Mouse (Mus musculus): ENCODE measurements around the gene Gm7029.
"Not testable (repeated sequence)": the region's sequence is repeated elsewhere in the genome, so short reads cannot be mapped to it uniquely, and the experiment has no call there.

Gene Gm7029

DNA sequence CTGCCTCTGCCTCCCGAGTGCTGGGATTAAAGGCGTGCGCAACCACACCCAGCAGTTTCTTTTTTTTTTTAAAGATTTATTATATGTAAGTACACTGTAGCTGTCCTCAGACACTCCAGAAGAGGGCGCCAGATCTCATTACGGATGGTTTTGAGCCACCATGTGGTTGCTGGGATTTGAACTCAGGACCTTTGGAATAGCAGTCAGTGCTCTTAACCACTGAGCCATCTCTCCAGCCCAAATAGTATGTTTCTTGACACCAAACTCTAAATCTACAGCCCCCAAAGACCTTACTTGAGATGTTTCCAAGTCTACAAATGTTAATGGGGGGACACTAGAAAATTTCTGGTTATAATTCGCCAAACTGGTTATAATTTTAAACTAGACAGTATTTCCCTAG, 18.3 kb downstream of the Gm7029 start:
- DNase-seq (ENCODE audit: low spot score): not testable (repeated sequence)

DNA sequence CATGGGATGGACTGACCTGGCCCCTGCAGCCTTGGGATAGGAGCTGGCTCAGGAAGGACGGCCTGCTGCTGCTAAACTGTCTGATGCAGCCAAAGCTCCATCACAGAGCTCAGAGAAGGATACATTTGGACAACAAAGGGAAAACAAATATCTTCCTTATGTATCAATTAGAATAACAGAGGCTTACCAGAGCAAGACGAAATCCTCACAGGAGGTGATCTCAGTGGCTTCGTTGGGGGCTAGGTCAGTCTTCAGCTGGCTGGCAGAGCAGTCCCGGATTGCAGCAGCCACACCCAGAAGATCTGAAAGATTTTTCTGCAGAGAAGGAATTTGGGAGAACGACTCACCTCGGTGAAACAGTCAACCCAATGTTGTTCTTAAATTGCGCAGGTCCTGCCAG, 18.8 kb downstream of the Gm7029 start:
- no peak for DNase-seq (ENCODE audit: low spot score)

DNA sequence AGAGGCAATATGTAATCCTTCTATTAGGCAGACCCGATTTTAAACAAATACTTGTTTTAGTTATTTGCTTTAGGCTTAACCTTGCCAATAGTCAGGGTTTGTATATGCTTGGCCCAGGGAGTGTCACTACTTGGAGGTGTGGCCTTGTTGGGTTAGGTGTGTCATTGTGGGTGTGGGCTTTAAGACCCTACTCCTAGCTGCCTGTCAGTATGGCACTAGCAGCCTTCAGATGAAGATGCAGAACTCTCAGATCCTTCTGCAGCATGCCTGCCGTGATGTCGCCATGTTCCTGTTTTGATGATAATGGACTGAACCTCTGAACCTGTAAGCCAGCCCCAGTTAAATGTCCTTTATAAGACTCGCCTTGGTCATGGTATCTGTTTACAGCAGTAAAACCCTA, 19.4 kb downstream of the Gm7029 start:
- not testable (repeated sequence) for DNase-seq (ENCODE audit: low spot score)

DNA sequence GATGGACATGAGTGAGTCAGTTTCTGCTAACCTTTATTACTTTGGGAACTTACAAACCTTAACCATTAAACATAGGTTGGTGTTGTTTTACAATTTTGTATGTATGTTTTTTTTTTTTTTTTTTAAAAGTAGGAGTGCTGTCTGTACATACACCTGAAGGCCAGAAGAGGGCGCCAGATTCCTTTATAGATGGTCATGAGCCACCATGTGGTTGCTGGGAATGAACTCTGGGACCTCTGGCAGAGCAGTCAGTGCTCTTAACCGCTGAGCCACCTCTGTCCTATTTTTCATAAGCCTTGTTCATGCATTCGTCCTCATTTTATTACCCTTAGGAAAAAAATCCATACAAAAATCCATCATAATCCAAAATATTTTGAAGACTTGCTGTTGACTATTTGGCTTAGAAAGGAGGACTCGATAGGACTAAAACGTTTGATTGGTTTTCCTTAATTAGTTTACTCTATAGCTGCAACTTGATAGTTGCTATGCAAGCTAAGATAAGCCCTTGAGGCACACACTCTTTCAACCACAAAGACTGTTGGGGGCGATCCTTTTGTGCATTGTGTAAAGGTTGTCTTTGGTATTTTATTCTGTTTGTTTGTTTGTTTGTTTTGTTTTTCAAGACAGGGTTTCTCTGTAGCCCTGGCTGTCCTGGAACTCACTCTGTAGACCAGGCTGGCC, 23.6 kb downstream of the Gm7029 start:
- no peak for DNase-seq (ENCODE audit: low spot score)

DNA sequence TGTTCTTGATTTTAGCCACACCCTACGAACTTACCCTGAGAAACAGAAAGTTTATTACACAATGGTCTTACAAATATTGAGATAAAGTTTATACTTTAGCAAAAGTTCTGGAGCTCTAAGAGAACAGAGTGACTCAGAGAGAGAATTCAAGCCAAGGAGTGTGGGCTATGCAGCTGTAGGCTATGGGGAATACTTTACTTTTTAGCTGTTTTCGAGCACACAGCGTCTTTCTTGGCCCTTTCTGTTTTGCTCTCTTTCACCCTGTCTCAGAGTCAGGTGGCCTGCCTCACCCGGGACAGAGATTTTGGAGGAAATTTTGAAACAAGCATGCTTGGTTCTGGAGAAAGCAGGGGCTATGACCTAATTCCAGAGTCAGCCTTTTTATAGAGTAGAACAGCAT, 24.6 kb downstream of the Gm7029 start:
- not testable (repeated sequence) for DNase-seq (ENCODE audit: low spot score)

DNA sequence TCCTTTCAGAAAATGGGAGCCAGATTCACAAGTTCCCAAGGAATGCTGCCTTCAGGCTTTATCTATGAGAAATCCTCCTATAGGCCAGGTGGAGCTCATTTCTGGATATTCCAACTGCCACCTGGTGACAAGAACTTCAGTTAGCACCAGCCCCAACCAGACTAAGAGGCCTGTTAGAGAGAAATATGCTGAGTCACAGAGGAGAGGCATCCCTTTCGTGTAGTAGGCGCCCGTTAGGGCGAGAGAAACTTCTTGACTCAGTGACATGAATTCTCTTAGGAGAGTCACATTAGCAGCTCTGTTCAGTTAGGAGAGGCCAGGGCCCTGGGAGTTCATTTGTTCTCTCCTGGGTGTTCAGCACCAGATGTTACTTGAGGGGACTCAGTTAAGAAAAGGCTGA, 26.0 kb downstream of the Gm7029 start:
- no peak for DNase-seq (ENCODE audit: low spot score)

DNA sequence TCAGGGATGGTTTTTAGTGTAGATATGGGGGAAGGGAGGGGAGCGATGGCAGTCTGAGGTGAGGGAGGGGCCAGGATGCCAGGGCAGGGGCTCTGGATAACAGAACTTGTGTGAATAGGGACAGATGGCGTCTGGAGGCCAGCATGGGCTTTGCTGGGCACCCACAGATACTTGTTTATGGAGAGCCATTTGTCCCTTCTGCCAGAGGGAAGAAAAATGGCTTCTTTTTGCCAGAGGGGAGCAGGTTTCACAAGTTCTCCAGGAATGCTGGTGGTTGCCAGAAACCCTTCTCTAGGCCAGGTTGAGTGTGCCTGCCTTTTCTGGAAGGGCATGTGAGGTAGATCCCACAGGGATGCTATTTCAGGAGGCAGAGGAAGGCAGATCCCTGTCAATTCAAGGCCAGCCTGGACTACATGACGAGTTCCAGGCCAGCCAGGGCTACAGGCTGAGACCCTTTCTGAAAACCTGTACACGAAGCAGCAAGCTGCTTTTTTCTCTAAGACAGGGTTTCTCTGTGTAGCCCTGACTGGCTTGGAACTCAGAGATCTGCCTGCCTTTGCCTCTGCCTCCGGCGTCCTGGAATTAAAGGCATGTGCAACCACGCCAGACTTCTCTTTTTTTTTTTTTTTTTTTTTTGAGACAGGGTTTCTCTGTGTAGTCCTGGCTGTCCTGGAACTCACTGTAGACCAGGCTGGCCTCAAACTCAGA, 26.8 kb downstream of the Gm7029 start:
- no peak for DNase-seq (ENCODE audit: low spot score)

DNA sequence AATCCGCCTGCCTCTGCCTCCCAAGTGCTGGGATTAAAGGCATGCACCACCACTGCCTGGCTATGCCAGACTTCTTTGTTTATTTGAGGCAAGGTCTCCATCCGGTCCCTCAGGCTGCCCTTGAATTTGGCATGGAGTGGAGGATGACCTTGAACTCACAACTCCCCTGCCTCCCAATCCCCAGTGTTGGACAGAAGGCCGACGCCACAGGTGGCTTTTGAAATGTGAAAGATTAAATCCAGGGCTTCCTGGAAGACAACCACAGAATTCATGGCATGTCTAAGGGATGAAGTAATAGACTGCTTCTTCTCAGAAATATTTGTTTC, 27.3 kb downstream of the Gm7029 start:
- no peak for DNase-seq (ENCODE audit: low spot score)

DNA sequence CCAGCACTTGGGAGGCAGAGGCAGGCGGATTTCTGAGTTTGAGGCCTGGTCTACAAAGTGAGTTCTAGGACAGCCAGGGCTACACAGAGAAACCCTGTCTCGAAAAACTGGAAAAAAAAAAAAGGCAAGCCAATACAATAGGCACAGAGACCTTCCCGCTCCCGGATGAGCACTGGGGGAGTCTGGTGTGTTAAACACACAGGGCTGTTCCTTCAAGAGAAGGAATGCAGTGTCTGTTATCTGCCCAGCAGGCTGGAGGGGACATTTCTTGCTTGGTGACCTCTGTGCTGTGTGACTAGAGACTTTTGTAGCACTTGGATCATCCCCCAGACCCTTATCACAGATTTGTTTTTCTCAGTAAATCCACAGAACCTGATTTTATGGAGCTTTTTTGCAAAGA, 28.0 kb downstream of the Gm7029 start:
- no peak for DNase-seq (ENCODE audit: low spot score)

DNA sequence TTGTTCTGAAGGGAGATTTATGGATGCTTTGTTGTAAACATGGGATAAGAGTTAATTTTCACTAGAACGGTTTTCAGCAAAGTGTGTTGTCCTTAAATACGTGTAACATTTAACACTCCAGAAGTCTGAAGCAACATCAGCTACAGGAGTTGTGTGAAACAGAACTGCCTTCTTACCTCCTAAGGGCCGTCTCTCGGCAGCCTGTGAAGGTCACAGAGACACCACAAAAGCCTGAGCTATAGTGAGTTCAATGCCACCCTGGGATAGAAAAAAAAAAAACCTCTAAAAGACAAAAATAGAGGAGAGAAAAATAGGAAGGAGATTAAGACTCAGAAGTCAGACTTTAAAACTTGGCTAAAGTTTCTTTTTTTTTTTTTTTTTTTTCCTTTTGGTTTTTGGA, 28.4 kb downstream of the Gm7029 start:
- no peak for DNase-seq (ENCODE audit: low spot score)

DNA sequence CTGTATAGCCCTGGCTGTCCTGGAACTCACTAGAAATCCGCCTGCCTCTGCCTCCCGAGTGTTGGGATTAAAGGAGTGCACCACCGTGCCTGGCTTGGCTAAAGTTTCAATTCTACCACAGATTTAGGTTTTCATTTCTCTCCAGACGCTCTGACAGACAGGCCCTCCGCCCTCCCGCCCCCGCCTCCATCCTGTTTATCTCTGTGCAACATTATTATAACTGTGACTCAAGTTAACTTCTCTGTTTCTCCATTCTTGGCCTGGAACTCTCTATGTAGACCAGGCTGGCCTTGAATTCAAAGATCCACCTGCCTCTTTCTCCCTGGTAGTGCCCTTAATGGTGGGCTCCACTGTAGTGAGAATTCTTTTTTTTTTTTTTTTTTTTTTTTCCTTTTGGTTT, 28.9 kb downstream of the Gm7029 start:
- DNase-seq (ENCODE audit: low spot score): no peak

DNA sequence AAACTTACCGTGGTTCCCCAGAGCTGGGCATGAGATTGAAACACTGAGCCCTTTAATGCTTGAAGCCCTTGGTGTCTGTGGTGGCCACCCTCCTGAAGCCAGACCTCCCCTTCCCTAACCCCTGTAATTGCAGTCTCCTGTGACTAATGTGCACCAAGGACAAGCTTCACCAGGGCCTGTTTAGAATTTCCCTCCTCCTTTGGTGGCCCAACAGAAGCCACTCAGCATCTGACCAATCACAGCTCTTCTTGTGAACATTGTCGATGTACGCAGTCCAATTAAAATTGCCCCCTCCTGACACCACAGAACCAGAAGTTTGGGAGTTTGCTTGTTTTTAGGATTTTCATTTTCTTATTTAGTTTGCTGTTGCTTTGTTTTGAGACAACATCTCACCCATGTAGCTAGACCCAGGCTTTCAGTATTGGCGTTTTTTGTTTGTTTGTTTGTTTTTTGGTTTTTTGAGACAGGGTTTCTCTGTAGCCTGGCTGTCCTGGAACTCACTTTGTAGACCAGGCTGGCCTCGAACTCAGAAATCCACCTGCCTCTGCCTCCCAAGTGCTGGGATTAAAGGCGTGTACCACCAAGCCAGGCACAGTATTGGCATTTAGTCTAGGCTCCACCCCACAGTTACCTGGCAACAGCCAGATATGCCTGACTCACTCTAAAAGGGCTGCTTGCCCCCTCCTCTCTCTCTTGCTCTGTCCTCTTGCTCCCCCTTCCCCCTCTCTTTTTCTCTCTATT, 30.4 kb downstream of the Gm7029 start:
- not testable (repeated sequence) for DNase-seq (ENCODE audit: low spot score)

DNA sequence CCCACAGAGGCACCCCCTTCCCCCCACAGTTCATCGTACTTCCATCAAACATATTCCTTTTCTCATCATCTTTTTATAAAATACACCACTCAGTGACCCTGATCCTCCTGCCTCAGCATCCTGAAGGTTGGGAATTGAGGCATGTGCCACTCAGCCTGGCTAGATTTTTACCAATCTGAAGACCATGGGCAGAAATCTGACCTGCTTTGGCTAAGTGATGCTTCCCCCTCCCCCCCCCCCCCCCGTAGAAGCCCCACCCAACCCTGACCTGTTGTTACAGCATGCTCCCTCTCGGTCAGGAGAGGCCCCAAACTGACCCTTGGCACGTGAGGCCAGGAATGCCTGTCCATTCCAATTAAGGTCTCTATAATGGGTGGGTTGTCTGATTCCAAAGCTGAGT, 31.2 kb downstream of the Gm7029 start, which contains the start of gene Platr17:
Gene Platr17, plus strand, starts transcription at position 301 of the 400 bp plus-strand sequence.
- DNase-seq (ENCODE audit: low spot score): not testable (repeated sequence)

DNA sequence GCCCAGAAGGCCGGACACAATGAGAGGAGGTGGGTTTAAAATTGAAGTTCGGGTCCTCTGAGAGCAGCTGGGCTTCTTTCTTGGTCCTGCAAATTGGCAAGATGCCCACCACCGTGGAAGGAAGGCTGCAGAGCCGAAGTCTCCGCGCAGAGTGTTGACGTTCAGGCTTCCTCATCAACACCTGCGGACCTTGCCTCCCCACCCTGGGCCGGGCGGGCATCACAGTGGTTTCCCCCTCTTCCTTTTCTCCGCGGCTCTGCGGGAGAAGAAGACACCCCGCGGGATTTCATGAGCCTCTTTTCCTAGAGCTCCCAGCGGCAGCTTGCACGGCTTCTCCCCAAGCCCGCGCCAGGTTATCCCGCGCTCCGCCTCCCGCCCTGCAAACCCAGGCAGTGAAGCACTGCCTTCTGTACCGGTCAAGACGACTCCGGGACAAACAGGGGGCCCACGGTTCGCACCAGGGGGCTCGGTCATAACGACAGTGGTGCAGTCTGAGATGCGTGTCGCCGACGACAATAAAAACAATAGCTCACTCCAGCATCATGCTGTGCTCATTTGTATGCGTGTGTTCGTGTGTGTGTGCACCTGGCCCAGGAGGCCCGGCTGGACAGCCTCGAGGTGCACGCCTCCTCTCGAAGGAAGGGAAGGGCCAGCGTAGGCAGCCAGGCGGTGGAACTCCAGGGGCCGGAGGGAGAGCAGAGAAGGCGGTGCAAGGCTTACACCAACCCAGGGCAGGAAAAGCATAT, 34.9 kb downstream of the Gm7029 start:
- DNase-seq (ENCODE audit: low spot score): no peak

DNA sequence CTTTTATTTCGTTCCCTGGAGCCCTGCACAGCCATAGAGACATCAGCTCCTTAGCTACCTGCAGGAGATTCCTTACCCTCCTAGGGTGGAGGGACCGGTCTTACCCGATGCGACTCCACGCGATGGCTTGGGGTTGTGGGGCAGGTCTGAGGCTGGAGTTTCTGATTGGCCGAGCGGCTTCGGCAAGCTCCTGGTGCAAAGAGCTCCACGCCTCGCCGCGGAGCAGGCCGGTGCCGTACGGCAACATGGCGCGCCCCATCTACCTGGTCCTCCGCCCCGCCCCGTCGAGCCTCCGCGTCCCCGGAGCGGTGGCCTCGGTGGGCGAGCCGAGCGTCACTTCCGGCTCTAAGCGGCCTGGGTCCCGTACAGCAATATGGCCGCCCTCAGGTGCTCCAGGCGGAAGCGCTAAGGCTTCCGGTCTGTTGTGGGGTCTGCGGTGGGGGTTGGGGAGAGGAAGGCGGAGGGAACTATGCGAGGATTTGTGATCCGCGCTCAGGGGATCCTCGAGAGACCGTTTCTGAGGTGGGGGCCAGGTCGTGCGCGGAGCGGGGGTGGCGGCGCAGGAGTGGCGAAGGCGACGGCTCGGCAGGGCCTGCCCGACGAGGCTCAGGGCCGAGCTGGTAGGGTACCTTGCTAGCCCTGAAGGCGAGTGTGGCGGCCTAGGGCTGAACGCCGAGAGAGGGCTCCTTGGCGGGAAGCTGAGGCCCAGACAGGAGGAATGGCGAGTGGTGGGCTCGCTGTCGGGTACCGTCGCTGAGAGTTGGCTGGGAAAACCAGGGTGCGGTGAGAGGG, 35.6 kb downstream of the Gm7029 start, which contains the start of gene Daxx:
Gene Daxx, plus strand, starts transcription at position 338 of the 792 bp plus-strand sequence.
- peak; percentile 98 for DNase-seq (ENCODE audit: low spot score)

DNA sequence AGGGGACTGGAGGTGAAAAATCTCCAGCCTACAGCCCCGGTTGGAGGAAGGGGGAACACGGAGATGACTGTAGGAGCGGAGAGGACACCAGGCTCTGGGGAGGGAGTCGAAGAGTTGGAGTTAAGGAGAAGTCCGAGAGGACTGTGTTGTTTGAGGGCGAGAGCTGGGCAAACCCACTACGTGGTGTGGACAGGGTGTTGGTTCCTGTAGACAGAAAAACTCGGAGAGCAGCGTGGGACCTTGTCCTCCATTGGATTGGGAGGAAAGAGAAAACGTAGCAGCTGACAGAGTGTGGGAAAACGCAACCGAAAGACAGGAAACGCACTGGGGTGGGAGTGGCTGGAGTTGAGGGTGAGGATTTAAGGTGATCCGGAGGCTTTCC, 36.2 kb downstream of the Gm7029 start:
- no peak for DNase-seq (ENCODE audit: low spot score)

DNA sequence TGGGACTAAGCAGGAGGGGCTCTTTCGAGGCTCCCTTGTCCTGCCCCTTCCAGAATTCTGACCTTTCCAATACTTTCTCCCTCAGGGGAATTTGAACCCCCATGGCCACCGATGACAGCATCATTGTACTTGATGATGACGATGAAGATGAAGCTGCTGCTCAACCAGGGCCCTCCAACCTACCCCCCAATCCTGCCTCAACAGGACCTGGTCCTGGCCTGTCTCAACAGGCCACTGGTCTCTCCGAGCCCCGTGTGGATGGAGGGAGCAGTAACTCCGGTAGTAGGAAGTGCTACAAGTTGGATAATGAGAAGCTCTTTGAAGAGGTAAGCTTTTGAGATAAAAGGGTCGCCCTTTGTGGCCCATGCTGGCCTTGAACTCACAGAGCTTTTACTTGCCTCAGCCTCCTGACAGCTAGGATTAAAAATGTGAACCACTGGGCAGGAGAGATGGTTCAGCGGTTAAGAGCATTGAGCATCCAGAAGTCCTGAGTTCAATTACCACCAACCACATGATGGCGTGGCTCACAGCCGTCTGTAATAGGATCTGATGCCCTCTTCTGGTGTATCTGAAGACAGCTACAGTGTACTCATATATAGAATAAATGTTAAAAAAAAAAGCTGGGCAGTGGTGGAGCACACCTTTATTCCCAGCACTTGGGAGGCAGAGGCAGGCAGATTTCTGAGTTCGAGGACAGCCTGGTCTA, 36.9 kb downstream of the Gm7029 start:
- DNase-seq (ENCODE audit: low spot score): no peak

DNA sequence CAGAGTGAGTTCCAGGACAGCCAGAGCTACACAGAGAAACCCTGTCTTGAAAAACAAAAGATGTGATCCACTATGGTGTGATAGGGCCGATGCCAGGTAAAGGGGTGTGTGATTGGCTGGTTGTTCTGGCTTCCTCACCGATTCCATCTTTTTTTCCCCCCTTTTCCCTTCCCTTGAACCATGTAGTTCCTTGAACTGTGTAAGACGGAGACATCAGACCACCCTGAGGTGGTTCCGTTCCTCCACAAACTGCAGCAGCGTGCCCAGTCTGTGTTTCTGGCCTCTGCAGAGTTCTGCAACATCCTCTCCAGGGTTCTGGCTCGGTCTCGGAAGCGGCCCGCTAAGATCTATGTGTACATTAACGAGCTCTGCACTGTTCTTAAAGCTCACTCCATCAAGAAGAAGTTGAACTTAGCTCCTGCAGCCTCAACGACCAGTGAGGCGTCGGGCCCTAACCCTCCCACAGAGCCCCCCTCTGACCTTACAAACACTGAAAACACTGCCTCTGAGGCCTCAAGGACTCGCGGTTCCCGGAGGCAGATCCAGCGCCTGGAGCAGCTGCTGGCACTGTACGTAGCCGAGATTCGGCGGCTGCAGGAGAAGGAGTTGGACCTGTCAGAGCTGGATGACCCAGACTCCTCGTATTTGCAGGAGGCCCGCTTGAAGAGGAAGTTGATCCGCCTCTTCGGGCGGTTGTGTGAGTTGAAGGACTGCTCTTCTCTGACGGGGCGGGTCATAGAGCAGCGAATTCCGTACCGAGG, 37.6 kb downstream of the Gm7029 start:
- no peak for DNase-seq (ENCODE audit: low spot score)

DNA sequence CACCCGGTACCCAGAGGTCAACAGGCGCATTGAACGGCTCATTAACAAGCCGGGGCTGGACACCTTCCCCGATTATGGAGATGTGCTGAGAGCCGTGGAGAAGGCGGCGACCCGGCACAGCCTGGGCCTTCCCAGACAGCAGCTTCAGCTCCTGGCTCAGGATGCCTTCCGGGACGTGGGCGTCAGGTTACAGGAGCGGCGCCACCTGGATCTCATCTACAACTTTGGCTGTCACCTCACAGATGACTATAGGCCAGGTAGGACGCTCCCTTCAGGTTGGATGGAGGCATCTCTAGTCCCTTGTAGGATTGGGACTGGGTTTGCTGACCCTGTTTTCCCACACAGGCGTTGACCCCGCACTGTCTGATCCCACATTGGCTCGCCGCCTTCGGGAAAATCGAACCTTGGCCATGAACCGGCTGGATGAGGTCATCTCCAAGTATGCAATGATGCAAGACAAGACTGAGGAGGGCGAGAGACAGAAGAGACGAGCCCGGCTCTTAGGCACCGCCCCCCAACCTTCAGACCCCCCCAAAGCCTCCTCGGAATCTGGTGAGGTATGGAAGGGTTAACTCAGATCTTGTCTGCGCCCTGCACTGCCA, 38.3 kb downstream of the Gm7029 start:
- DNase-seq (ENCODE audit: low spot score): no peak

DNA sequence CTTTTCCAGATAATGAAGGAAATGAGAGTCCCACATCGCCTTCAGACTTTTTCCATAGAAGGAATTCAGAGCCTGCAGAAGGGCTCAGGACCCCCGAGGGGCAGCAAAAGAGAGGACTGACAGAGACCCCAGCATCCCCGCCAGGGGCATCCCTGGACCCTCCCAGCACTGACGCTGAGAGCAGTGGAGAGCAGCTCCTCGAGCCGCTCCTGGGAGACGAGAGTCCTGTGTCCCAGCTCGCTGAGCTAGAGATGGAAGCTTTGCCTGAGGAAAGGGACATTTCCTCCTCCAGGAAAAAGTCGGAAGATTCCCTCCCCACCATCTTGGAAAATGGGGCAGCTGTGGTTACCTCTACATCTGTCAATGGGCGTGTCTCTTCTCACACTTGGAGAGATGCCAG, 39.6 kb downstream of the Gm7029 start:
- no peak for DNase-seq (ENCODE audit: low spot score)
